Mouse (Mus musculus) erythroblast, adult 5-6 weeks (primary cell): ENCODE measurements around the gene Grm5. TPM values are rescaled to one million over a fixed set of nuclear protein-coding genes. Genes with fewer than 3 reads are reported as not detected.

Experiments
- ATAC-seq: replicated peaks from 2 replicates; pipeline ENCODE4 v1.8.0; 2016; ENCODE audit warnings: moderate number of reproducible peaks, mild to moderate bottlenecking, moderate TSS enrichment, inconsistent platforms; ENCODE audit not compliant: poor library complexity, low FRiP score, severe bottlenecking
- total RNA-seq, 2 experiments: library from RNA; stranded (forward) in 1 of 2; stranded (reverse) in 1 of 2; fragments of 150-400 nt in 1 of 2; fragments of 200-764, 138-1000 nt in 1 of 2; gene quantifications; 2 replicates each; pipeline versions ENCODE4 v1.2.3 to v1.2.4; 2015 to 2017; ENCODE audit warnings: low replicate concordance in 2 of 2

Gene Grm5
- total RNA-seq (2015; ENCODE audit: low replicate concordance) (not detected in 2 replicates), total RNA-seq (2017; ENCODE audit: low replicate concordance) (not detected in 2 replicates)

GRCm38 (mm10) chr7:87583868-87584267 lies at the start of gene Grm5:
Gene Grm5, plus strand, starts transcription at chr7:87584168.
- ATAC-seq = no peak

GRCm38 (mm10) chr7:87539031-87539430 lies 44.9 kb upstream of the Grm5 start:
- no peak for ATAC-seq

DNA sequence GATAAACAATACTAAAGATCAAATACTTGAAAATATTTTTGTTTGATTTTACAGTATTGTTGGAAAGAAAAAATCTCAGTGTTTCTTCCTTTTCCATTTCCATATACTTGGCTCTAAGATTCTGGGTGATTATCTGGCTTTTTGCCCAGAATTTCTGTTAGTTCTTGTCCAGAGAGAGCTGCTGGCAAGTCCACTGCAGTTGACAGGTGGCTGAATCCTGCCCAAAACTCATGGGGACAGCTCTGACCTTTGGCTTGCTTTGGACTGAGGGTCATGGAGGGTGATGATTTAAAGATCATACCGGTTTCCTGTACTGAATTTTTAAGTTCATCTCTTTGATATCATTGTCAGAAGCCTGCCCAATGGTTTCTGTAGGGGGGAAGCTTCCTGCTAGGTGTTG lies 18.7 kb upstream of the Grm5 start:
- no peak for ATAC-seq

DNA sequence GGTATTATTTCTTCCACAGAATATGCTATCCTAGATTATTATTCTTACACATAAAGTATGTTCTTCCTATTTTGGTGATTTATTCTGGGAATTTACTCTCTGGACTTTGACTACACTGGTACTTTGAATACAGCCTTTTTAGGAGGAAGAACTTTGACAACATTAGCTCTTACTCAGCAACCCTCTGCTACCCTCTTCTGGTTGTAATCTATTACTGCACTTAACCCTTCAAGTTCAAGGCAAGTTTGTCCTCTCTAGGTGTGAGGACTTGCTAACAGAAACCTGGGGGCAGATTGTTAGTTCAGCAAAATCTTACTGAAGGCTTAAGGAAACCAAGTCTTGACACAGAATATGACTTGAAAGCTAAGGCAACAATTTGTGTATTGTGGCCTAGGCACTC lies 17.5 kb upstream of the Grm5 start:
- no peak for ATAC-seq

GRCm38 (mm10) chr7:87584281-87584701 lies 323 bp downstream of the Grm5 start:
- ATAC-seq = no peak

- ATAC-seq = no peak
Observed at GRCm38 (mm10) chr7:87586271-87586937, 2.4 kb downstream of the Grm5 start.

GRCm38 (mm10) chr7:87587976-87588375 lies 4.0 kb downstream of the Grm5 start:
- ATAC-seq = no peak

- no peak for ATAC-seq
Observed at GRCm38 (mm10) chr7:87626251-87626650, 42.3 kb downstream of the Grm5 start.

DNA sequence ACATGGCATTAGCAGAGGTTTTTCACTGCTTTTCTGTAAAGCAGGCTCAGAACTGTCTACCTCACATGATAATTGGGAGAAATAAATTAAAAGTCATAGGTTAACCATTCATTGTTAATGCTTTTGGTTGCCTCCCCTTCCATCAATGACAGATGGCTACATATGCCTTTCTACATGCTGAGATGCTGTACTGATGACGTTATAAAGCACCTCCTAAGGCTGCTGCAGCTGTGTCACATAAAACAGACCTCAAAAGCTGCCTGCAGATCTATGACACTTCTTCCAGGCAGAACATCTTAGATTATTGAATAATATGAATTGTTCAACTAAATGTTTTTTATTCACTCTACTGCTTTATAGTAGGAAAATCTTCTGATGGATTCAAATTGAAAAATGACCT lies 51.6 kb downstream of the Grm5 start:
- ATAC-seq = no peak

GRCm38 (mm10) chr7:87650610-87651009 lies 66.6 kb downstream of the Grm5 start:
- no peak for ATAC-seq

- ATAC-seq = no peak
Observed at GRCm38 (mm10) chr7:87661794-87662193, 77.8 kb downstream of the Grm5 start.

DNA sequence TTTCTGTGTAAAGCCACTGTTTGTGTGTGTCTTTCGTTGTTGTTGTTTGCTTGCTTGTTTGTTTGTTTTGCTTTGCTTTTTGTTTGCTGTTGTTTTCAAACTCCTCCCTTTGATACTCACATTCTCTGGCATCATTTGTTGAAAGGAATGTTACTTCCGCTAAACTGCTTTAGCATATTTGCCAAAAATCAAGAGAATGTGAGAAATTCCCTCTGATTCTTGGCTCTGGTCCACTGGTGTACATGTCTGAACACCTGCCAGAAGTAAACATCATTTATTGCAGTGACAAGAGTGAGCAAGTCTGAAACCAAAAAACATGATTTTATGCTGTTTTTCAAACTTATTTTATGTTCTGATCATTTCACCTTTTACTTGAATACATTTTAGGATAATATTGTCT lies 80.1 kb downstream of the Grm5 start:
- ATAC-seq = no peak

- no peak for ATAC-seq
Observed at GRCm38 (mm10) chr7:87716393-87716792, 132.4 kb downstream of the Grm5 start.

DNA sequence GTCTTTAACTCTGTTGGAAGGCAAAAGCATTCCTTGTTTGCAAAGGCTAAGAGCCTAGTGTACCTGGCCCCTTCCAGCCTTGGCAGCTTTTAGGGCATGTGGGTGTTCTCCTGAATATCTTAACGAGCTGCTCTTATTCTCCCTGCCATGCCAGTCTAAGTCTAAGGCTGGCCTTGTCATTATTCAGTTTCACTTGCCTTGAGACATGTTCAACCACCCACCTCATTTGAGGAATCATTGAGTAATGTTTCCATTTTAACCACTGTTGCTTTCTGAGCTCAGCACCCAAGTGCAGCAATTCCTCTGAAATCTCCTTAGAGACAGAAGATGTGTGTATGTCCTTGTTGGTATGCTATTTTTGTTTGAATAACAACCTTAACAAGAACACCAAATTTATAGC lies 134.7 kb downstream of the Grm5 start:
- no peak for ATAC-seq

DNA sequence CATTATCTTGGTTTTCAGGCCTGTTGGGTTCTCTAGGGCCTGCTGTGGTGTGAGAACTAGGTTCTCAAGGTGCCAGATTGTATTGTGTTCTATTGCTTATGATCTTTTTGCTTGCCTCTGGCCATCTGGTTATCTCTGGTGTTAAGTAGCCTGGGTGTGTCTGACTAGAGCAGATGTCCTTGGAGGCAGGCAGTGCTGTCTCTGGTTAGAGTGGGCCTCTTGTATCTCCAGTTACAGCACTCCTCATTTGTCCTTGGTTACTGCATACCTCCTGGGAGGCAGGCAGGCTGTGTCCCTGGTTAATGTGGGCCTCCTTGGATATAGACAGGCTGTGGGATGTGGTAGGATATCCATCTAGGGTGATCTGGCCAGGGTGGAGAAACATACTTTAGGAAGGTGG lies 150.5 kb downstream of the Grm5 start:
- ATAC-seq = no peak

DNA sequence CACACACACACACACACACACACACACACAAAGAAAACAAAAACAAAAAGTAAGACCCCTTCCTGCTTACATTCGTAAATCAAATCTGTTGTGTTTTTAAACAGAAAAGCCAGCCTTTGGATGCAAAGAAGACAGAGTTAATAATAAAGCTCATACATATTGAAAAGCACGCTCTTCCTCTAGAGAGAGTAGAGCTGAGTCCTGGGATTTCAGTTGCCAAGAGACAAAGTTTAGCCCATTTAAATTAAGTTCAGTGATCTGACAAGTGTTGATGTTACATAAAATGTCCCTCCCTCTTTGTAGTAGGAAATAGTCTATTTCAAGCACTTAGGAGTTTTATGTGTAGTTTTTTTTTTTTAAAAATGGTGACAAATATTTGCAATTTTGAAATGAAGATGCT lies 178.0 kb downstream of the Grm5 start:
- ATAC-seq = no peak

DNA sequence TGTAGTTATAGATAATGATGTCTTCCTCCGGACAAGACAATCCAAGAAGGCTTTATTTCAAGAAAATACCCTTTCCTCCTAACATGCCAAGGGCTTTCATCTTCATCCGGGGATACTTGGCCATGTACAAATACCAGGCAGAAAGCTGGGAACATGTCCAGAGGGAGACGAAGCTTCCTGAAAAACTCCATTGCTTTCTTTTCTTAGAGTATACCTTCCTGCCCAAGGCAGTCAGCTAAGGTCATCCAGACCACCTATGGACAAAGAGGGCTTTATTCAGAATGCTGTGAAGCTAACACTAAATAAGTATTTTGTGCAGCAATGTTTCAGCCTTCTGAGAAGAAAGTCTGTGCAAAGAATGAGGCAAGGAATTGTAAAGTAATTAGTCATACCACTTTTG lies 178.4 kb downstream of the Grm5 start:
- no peak for ATAC-seq

DNA sequence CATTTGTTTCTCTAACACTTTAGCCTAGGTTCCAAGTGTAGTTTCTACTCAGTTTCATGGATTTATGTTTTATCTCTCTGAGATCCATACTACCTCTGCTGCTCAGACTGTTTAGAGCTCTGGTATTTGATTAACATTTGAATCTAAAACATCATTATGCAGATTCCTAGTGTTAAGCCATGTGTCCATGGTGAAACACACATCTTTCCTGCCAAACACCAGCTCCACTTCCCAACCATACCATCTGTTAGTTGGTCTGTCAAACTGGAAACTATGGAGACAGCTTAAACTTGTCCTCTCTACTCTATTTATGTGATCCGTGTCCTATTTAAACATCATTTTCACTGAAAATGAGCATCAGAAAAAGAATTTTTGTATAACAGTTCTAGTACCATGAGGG lies 203.6 kb downstream of the Grm5 start:
- ATAC-seq = no peak

DNA sequence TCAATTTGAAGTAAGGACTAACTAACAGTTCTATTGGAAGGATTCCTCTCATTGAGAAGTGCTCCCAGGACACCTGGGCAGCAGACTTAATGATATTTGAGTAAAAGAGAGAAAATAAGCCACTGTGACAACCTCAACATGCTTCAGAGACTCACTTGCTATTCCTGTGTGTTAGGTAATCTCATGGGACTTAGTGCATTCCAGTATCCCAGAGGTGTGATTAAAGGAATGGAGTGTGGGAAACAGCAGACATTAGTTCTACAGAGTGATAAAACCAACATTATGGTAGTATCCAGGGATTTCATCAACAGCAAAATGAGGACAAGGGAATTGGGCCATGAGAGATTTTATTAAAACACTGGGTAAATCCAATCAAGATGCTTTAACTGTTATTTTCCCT lies 205.0 kb downstream of the Grm5 start:
- ATAC-seq = no peak

- no peak for ATAC-seq
Observed at GRCm38 (mm10) chr7:87793896-87794295, 209.9 kb downstream of the Grm5 start.

DNA sequence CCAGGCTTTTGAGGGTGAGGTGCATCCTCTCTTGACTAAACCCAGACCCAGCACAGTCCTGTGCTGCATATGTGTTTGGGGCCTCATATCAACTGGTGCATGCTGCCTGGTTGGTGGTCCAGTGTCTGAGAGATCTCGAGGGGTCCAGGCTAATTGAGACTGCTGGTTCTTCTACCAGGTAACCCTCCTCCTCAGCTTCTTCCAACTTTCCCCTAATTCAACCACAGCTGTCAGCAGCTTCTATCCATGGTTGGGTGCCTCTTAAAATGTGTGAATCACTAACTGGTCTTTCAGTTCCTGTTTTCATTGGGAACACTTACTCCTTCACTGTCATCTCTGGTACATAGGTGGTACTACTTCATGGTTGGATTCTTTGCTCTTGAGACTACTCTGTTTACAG lies 240.9 kb downstream of the Grm5 start:
- no peak for ATAC-seq

DNA sequence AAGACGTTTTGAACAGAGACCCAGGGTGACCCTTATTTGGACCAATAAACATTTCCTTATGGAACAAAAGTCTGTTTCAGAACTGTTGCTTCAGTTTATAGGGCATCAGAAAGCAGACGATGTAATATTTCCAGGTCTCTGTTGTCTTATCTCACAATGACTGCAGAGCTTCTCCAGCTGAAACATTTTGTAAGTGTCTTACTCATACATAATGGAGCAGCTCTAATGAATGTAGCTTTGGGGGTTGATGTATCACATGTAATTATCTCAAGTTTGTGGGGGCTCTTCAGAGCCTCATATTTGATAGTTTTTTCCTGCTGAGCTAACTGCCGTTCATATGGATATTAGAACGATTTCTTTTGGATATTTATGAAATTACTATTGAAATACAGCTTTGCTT lies 250.7 kb downstream of the Grm5 start:
- ATAC-seq = no peak
